Mouse (Mus musculus) ES-E14 (cell line): Measurements from ENCODE around the gene Chst1.

Source experiments
- CHD2 ChIP-seq: IDR thresholded peaks from 2 replicates; pipeline ENCODE4 v1.6.1; 2014; ENCODE audit warnings: mild to moderate bottlenecking, low read depth, low read length, inconsistent platforms
- MAFK ChIP-seq: IDR thresholded peaks from 2 replicates; pipeline ENCODE4 v1.6.1; 2014; ENCODE audit warnings: mild to moderate bottlenecking, low read depth, low read length, inconsistent platforms; ENCODE audit not compliant: insufficient read depth
- ZC3H11A ChIP-seq: IDR thresholded peaks from 2 replicates; pipeline ENCODE4 v1.6.1; 2012; ENCODE audit warnings: low read depth, mild to moderate bottlenecking, inconsistent platforms, low read length, borderline replicate concordance
- ZNF384 ChIP-seq: IDR thresholded peaks from 2 replicates; pipeline ENCODE4 v1.6.1; 2012; ENCODE audit warnings: low read depth, low read length, inconsistent platforms

DNA sequence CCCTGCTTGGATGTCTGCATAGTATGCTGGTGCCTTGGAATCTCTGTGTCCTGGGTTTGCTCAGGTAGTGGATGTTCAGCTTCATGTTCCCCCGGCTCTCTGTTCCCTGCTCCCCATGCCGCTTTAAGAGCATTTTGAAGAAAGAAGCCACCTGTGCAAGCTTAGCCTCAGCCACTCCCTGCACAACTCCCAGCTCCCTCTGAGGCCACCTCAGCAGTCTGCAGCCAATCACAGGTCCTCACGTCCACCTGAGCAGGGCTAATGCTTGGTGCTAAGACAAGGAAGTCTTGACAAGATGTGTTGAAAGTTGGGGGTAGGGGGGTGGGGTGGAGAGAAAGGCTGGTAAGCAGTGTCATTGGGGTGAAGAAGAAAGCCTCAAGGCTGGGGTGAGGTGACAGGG, 8.1 kb downstream of the Chst1 start:
- no peak for TF ChIP-seq MAFK
- no peak for TF ChIP-seq CHD2
- no peak for TF ChIP-seq ZNF384
- no peak for TF ChIP-seq ZC3H11A
